Mouse (Mus musculus) right cerebral cortex, adult 18-20 months (tissue): Measurements from ENCODE around the gene Tmem17.
A peak's percentile ranks its signal among the peaks of the same experiment; 100 is the strongest.

Source experiments
- DNase-seq: peaks from one replicate; pipeline ENCODE4 v3.0.0; 2022; ENCODE audit warnings: mixed read lengths

Gene Tmem17

GRCm38 (mm10) chr11:22512038-22513001 is at the start of gene Tmem17:
Tmem17 (plus strand) TSS chr11:22512088.
- DNase-seq = peak; percentile 87

- DNase-seq = no peak
Observed at GRCm38 (mm10) chr11:22479836-22480619, 31.9 kb upstream of the Tmem17 start.

DNA sequence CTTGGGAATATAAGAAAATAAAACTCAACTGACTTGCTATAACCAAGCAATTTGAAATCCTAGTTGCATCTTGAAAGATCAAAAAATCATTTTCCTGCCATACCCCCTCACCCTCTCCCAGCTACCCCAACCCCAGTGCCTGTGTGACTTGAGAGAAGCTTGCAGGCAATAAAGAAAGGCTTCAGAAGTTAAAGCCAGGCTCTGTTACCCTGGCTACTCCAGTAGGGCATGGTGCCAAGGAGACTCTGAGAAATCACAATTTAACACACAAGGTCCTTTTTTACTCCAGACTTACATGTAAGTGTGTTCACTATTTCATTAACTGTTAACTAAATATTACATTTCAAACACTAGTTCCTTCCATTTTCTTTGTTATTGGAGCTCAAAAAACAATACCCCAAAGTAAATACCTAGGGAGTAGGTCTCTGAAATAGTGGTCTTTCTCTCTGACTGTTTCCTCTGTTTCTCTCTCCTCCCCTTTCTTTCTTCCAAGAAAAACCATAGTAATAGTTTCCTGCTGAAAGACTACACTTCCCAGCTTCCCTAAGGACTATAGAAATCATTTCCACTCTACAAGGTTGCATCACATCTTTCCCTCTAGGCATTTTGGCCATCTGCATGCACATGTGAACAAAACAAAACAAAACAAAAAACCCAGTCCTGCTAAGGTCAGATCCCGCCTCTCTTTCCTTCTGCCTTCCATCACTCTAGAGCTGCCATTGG is 30.1 kb upstream of the Tmem17 start:
- no peak for DNase-seq

GRCm38 (mm10) chr11:22482362-22482760 is 29.5 kb upstream of the Tmem17 start:
- DNase-seq = peak; percentile 22

DNA sequence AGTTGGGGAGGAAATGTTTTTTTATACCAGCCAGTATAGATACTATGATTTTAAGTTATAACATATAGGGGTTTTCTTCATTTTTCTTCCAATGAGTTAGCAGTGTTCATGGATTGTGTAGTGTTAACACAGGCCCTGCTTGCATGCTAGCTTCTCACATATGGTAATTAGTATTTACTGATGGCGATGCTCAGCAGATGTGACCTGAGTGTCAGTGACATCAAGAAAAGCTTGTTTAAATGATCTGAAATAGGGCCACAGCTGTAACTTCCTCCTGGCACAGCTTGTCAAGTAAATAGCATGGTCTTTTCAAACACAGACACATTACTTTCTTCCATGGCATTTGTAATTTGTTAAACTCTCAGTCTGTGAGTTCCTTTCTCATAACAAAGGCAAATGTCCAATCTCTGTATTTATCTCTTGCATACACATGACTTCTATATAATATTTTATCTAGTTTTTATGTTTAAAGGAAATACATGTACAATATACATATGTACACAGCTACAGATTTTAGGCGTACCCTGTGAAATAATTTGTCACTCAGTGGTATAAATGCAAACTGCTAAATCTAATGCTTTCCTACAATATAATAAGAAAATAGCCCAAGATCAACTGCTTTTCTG is 18.1 kb upstream of the Tmem17 start:
- no peak for DNase-seq

DNA sequence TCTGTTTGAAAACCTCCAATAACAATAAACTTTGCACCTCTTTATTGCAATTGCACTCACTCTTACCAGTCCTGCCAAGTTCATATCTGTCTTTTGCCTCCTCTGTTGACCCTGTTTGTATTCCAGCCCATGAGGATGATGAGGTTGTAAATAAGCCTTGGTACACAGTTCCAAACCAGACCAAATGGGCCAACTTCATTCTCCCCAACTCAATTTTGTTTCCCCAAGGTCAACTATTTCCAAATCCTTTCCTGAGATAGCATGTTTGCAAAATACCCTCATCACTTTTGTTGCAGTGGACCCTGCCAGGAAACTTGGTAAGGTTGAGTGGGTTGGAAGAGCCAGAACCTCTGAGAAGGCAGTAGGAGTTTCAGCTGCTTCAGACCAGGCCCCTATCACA is 16.9 kb upstream of the Tmem17 start:
- DNase-seq = no peak

DNA sequence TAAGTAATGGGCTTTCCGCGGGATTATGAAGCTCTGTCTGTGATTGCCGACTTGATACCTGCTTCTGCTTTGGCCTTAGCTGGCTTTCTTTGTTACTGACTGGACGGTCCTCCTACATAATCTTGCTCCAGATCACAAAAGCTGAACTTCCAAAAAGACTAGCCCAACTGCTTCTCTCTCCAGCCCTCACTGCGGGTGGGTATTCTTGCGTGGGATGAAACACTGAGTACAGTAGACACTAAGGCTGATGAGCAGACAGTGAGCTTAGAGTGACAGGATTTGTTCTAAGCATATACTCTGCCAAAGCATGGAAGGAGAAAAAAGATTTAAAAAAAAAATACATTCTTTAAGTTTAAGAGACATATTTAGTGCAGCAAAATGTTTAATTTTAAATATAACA is 12.5 kb upstream of the Tmem17 start:
- peak; percentile 24 for DNase-seq

DNA sequence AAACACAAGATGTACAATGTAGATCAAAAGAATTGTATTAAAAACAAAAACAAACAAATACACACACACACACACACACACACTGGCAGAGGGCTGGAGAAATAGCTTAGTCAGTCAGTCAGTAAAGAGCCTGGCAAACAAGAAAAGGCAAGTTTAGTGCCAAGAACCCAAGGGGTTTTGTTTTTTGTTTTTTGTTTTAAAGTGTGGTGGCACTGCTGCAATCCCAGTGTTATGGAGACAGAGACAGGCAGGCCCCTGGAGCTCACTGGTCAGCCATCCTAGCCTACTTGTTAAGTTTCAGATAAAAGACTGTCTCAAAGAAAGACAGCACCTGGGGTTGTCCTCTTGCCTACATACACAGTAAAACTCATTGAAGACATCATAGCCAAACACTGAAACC is 12.0 kb upstream of the Tmem17 start:
- DNase-seq = no peak

- no peak for DNase-seq
Observed at GRCm38 (mm10) chr11:22500771-22501566, 10.9 kb upstream of the Tmem17 start.

DNA sequence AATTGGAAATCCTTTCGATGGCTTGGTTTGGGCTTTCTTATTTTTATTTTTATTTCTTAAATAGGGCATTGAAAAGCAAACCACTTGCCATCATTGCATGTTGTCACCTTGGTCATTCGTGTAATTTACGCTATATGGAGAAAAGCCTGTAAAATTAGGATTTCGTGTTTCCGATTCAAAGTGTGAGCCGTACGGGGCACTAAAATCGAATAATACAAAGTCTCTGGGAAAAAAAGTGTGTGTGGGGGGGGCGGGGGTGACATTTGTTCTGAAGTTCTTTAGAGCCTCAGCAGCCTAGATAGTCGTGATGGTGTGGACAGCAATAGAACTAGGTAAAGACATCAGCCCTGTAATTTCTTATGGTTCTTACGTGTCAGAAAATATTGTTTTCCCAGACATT is 1.2 kb downstream of the Tmem17 start:
- no peak for DNase-seq

DNA sequence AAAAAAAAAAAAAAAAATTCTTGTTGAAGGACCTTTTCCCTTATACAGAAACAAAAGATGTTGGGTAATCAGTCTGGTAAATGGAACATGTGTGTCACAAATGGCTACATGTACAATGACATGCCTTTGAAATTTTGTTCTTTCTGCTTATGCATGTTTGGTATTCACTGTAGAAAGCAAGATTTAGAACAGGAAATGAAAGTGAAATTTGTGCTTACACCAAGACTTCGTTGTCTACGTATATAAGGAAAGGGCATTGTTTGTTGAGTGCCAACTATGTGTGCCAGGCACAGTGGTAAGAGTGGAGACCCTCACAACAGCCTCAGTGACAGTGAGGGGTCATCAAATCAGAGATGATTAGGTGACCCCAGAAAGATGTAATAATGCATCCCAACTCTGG is 3.2 kb downstream of the Tmem17 start:
- no peak for DNase-seq

- DNase-seq = no peak
Observed at GRCm38 (mm10) chr11:22518445-22518844, 6.6 kb downstream of the Tmem17 start.

DNA sequence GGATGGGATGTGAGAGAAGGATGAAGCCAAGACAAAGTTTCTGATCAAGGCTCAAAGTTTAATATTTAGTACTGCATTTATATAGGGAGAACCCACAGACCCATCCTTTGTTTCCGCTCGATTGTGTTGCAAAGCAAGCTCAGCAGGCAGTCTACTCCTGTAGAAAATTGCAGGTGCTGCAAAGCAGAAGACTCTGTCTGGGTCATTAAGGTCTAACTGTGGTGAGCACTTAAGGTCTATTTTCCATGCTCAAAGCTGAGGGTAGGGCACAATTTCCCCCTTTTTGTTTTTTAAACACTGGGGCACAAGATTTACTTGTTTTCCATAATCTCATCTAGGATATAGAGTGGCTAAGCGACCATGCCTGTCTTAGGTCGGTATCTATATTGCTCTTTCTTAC is 8.4 kb downstream of the Tmem17 start:
- no peak for DNase-seq

DNA sequence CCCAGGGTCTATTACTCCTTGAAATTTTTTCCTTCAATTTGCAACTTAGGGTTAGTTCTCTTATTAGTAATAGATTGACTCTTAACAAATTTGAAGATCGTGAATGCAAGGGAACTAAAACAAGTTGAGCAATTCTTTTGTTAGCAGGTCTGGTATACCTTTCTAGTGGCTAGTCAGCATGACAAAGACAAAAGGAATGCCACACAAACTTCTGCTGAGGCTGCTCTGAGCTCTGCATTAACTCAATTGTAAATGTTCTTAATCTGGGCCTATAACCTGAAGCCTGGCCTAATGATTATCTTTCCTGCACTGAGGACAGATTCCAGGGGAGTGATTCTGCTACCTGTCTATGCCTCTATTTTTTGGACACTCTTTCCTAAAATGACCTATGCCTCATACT is 12.7 kb downstream of the Tmem17 start:
- no peak for DNase-seq

DNA sequence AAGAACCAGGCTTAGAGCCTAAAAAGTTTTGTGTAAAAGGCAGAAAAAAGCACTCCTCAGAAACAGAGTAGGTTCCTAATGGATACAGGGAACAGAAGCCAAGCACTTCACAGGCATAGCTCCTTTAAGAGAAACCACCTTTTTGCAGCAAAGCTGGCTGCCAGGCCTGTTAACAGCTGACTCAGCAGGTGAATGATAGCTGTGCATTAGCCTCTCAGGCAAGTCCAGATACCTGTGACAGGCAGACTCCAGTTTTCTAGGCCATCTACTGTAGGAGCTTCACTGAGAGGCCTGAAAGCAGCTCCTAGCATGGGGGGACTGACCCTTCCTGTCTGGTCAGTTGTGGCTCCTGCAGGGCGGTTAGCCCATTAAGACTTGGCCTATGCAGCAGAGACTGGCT is 28.7 kb downstream of the Tmem17 start:
- DNase-seq = no peak

DNA sequence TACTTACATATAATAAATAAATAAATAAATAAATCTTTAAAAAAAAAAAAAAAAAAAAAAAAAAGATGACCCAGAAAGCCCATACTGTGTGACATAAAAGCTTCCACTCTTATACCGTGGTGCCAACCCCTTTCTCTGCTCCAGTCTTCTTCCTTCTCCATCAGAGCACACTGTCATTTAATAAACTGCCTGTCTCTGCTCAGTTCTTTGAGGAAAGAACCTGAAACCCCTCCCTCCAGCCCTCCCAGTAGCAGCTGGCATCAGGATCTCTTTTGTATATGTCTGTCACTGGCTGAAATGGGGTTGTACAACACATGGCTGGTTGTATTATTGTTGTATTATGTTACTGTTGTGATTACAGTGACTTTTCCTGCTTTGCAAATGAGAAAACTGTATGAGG is 48.2 kb downstream of the Tmem17 start:
- no peak for DNase-seq

- DNase-seq = peak; percentile 88
Observed at GRCm38 (mm10) chr11:22560503-22561328, 48.8 kb downstream of the Tmem17 start.

GRCm38 (mm10) chr11:22561329-22561592 is 49.4 kb downstream of the Tmem17 start:
- no peak for DNase-seq

GRCm38 (mm10) chr11:22563706-22564105 is 51.8 kb downstream of the Tmem17 start:
- no peak for DNase-seq

GRCm38 (mm10) chr11:22564676-22565075 is 52.8 kb downstream of the Tmem17 start:
- DNase-seq = no peak
